8 mouse cellular contexts compared by ENCODE assay signal in the genomic region with DNA sequence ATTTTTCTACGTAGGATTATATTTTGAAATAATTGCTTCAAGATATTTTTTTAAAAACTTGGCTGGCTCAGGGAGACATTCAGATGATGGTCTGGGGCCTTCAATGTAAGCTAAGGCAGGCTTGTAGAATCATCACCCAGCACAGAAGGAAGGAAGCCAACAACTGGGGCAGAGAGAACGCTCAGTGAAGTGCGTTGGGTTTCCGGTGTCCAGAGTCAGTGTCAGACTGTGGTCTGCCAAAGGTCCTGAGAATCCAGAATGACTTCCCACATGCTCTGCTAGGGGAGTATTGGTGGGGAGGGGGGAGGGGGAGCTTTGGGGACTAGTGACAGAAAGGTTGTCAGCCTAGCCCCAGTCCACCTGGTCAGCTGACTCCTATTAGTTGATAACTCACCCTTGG.
DNase-seq lines count a peak whose midpoint lies in the region; ATAC-seq and TF ChIP-seq lines count a peak whose summit lies in the region.

No protein-coding gene starts in this region.

- H3K36me3 ChIP-seq in midbrain, embryonic 10.5 days: no peaks in the 10 kb centered on the region
- H3K36me3 ChIP-seq in midbrain, embryonic 13.5 days: no peaks in the 10 kb centered on the region
- no peaks in the 10 kb centered on the region for H3K36me3 ChIP-seq in hindbrain, embryonic 13.5 days
- no peaks in the 10 kb centered on the region for H3K36me3 ChIP-seq in liver, embryonic 16.5 days (ENCODE audit: control insufficient read depth, insufficient read depth)
- H3K36me3 ChIP-seq in stomach, postnatal 0 days (ENCODE audit: control insufficient read depth, insufficient read depth, low read length): no peaks in the 10 kb centered on the region

- DNase-seq in midbrain, embryonic 10.5 days (ENCODE audit: low spot score): no peak
- DNase-seq in stomach, postnatal 0 days (ENCODE audit: low spot score): no peak
- no peak for DNase-seq in urinary bladder, postnatal 36 days (ENCODE audit: low spot score in 2 of 2)
- DNase-seq in left cerebral cortex, adult 8-10 months (ENCODE audit: low spot score in 2 of 2): no peak
- DNase-seq in thymus, postnatal 14 days: no peak

- peak overlapping the region; percentile 70; the same call in 1 of the 2 replicates for H3K27ac ChIP-seq in midbrain, embryonic 10.5 days (replicated peaks)
- H3K27ac ChIP-seq in midbrain, embryonic 13.5 days: no peak overlapping the region
- H3K27ac ChIP-seq in hindbrain, embryonic 13.5 days: no peak overlapping the region
- H3K27ac ChIP-seq in liver, embryonic 16.5 days (ENCODE audit: low read length): no peak overlapping the region
- peak overlapping the region; percentile 94 for H3K27ac ChIP-seq in stomach, postnatal 0 days (replicated peaks)

- H3K9me3 ChIP-seq in midbrain, embryonic 10.5 days (replicated peaks): no peaks in the 10 kb centered on the region
- no peaks in the 10 kb centered on the region for H3K9me3 ChIP-seq in midbrain, embryonic 13.5 days
- H3K9me3 ChIP-seq in hindbrain, embryonic 13.5 days: no peaks in the 10 kb centered on the region
- H3K9me3 ChIP-seq in liver, embryonic 16.5 days (replicated peaks; ENCODE audit: control insufficient read depth, low read length): no peaks in the 10 kb centered on the region
- no peaks in the 10 kb centered on the region for H3K9me3 ChIP-seq in stomach, postnatal 0 days (ENCODE audit: control insufficient read depth, low read length)

- peaks cover 26% of the 10 kb centered on the region for H3K4me1 ChIP-seq in midbrain, embryonic 10.5 days
- peaks cover 11% of the 10 kb centered on the region for H3K4me1 ChIP-seq in midbrain, embryonic 13.5 days (replicated peaks)
- H3K4me1 ChIP-seq in hindbrain, embryonic 13.5 days (replicated peaks): peaks cover 6% of the 10 kb centered on the region; the same call in 1 of the 2 replicates
- H3K4me1 ChIP-seq in liver, embryonic 16.5 days (ENCODE audit: control insufficient read depth, low read depth, low read length): peaks cover 2% of the 10 kb centered on the region; the same call in 1 of the 2 replicates
- peaks cover 7% of the 10 kb centered on the region for H3K4me1 ChIP-seq in stomach, postnatal 0 days (replicated peaks; ENCODE audit: control insufficient read depth, insufficient read depth)

- H3K4me3 ChIP-seq in midbrain, embryonic 10.5 days: no peak overlapping the region
- no peak overlapping the region for H3K4me3 ChIP-seq in midbrain, embryonic 13.5 days (replicated peaks)
- H3K4me3 ChIP-seq in hindbrain, embryonic 13.5 days: no peak overlapping the region
- no peak overlapping the region for H3K4me3 ChIP-seq in liver, embryonic 16.5 days (ENCODE audit: low read depth, low read length)
- H3K4me3 ChIP-seq in stomach, postnatal 0 days (ENCODE audit: low read depth, low read length): peak overlapping the region; percentile 20; the same call in 1 of the 2 replicates

- H3K27me3 ChIP-seq in midbrain, embryonic 10.5 days (ENCODE audit: low read depth, poor library complexity, severe bottlenecking): no peaks in the 10 kb centered on the region
- H3K27me3 ChIP-seq in midbrain, embryonic 13.5 days: no peaks in the 10 kb centered on the region
- H3K27me3 ChIP-seq in hindbrain, embryonic 13.5 days: no peaks in the 10 kb centered on the region
- no peaks in the 10 kb centered on the region for H3K27me3 ChIP-seq in liver, embryonic 16.5 days (ENCODE audit: control insufficient read depth, insufficient read depth, low read depth, low read length)
- no peaks in the 10 kb centered on the region for H3K27me3 ChIP-seq in stomach, postnatal 0 days (ENCODE audit: control insufficient read depth, insufficient read depth, low read length)

- H3K4me2 ChIP-seq in midbrain, embryonic 13.5 days (replicated peaks): no peak overlapping the region; the same call in 1 of the 2 replicates
- peak overlapping the region; percentile 34 for H3K4me2 ChIP-seq in hindbrain, embryonic 13.5 days
- H3K4me2 ChIP-seq in liver, embryonic 16.5 days (ENCODE audit: low read depth, low read length): peak overlapping the region; percentile 31; the same call in 1 of the 2 replicates
- H3K4me2 ChIP-seq in stomach, postnatal 0 days (replicated peaks; ENCODE audit: low read depth): peak overlapping the region; percentile 54

- 80% methylated on average over 4 of the region's 4 CpGs for WGBS in midbrain, embryonic 10.5 days
- WGBS in midbrain, embryonic 13.5 days: 60% methylated on average over 4 of the region's 4 CpGs
- WGBS in hindbrain, embryonic 13.5 days: 78% methylated on average over 4 of the region's 4 CpGs
- 17% methylated on average over 4 of the region's 4 CpGs for WGBS in liver, embryonic 16.5 days (ENCODE audit: insufficient replicate concordance)
- WGBS in stomach, postnatal 0 days: 38% methylated on average over 4 of the region's 4 CpGs

- peak; percentile 5 for TF ChIP-seq EP300 in stomach, postnatal 0 days (optimal IDR thresholded peaks at IDR 0.05)

- no peak for TF ChIP-seq CTCF in stomach, postnatal 0 days (IDR thresholded peaks at IDR 0.05; ENCODE audit: low read depth)

- H3K9ac ChIP-seq in midbrain, embryonic 13.5 days (replicated peaks): no peak overlapping the region; the same call in 1 of the 2 replicates
- 0 out of 2 replicates have a peak overlapping the region, but pooled peaks have one; percentile 43 for H3K9ac ChIP-seq in hindbrain, embryonic 13.5 days
- no peak overlapping the region for H3K9ac ChIP-seq in liver, embryonic 16.5 days (ENCODE audit: low read depth, low read length)
- H3K9ac ChIP-seq in stomach, postnatal 0 days (ENCODE audit: low read length): peak overlapping the region; percentile 43

- no peak for ATAC-seq in midbrain, embryonic 13.5 days
- ATAC-seq in hindbrain, embryonic 13.5 days (ENCODE audit: low FRiP score): no peak
- ATAC-seq in liver, embryonic 16.5 days (ENCODE audit: low read depth): no peak
- ATAC-seq in stomach, postnatal 0 days (ENCODE audit: low FRiP score, low TSS enrichment): no peak; the same call in 1 of the 2 replicates

Comparison
In these comparisons a context has a peak if more than half of its experiments do, and no peak if none do; other contexts are left out.
1. H3K27ac ChIP-seq: peak in midbrain, embryonic 10.5 days (single experiment) and stomach, postnatal 0 days (single experiment); none in midbrain, embryonic 13.5 days (single experiment), hindbrain, embryonic 13.5 days (single experiment) and liver, embryonic 16.5 days (single experiment).
2. H3K9ac ChIP-seq: peak in hindbrain, embryonic 13.5 days (single experiment) and stomach, postnatal 0 days (single experiment); none in midbrain, embryonic 13.5 days (single experiment) and liver, embryonic 16.5 days (single experiment).